Mouse (Mus musculus) layer of hippocampus, postnatal 36 days (tissue): ENCODE data around the gene Adh6b. TPM values are rescaled to one million over a fixed set of nuclear protein-coding genes. Genes with fewer than 3 reads are reported as not detected.

Experiments
- DNase-seq, 2 experiments: peaks; one replicate each; pipeline ENCODE4 v3.0.0; 2022
- total RNA-seq, 2 experiments: library from RNA; stranded (reverse); gene quantifications; 2 replicates each; pipeline ENCODE4 v1.2.3; 2021

Adh6b gene
- total RNA-seq = not detected

GRCm38 (mm10) chr3:138341471-138341870 is at the start of gene Adh6b:
Gene Adh6b (plus strand): TSS chr3:138341775.
- DNase-seq = no peak

DNA sequence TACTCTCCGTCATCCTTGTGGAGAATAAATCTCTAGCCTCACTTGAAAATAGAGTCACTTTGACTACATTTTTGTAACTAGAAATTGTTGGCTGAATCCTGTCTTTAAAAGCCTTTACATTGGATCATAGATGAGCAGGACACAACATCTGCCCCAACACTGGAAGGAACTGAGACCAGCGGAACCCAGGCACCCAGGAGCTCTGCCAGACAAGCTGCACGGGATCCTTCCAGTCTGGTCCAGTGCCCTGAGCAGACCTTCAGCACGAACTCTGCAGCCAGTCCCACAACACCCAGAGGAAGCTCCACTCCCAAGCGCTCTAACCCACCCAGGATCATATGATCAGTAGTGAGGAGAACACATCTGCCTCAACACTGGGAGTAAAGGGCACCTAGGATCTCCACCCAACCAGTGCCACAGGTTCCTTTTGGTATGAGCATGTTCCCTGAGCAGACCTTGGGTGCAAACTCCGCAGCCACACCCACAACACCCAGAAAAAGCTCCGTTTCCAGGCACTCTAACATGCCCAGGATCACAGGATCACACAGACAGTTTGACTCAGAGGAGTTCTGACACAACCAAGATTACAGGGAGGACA is 48.2 kb upstream of the Adh6b start:
- DNase-seq = no peak

GRCm38 (mm10) chr3:138300130-138300529 is 41.4 kb upstream of the Adh6b start:
- DNase-seq = no peak

GRCm38 (mm10) chr3:138302676-138303075 is 38.9 kb upstream of the Adh6b start:
- DNase-seq = no peak

DNA sequence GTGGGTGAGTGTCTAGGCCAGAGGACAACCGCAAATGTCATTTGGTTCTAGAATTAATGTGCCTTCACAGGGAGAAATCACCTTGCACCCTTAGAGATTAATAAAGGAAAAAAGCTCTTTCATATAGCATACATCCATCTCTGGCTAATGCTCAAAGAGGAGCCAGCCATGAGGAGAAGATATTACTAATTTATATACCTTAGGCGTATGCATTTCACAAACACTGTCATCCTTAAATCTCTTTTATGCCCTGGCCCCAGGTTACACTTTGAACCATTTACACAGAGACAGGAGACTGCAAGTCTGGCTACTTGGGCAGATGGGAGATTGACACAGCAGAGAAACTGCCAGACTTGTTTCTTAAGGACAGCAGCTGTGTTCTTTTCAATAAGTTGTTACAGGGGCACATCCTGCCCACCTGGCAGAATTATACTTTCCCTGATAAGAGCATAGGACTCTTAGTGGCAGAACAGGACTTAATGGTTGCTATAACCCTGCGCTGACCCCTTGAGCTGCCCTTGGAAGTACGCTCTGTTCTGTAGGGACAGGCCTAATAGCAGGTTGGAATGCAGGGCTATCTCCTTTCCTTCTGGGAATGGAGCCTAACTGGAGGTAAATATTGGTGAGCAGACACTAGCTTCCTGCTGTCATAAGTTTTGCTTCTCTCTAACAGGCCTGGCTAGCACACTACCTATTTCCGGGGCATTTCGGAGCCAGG is 37.6 kb upstream of the Adh6b start:
- no peak for DNase-seq

DNA sequence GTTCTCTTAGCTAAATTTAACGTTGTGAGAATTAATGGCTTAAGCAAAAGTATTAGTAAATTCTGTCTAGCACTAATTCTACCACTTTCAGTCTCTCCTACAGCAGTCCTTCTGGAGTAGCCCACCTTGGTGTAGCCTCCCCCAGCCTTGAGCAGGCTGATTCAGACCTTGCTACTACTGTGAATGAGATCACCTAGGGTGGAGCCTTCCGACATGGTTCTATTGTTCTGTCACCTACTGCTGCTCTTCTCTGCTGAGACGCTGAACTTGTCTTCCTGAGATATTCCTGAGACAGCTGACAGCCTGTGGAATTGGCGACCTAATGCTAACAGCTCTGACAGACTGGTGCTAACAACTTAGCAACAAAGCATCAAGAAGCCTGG is 37.1 kb upstream of the Adh6b start:
- no peak for DNase-seq

DNA sequence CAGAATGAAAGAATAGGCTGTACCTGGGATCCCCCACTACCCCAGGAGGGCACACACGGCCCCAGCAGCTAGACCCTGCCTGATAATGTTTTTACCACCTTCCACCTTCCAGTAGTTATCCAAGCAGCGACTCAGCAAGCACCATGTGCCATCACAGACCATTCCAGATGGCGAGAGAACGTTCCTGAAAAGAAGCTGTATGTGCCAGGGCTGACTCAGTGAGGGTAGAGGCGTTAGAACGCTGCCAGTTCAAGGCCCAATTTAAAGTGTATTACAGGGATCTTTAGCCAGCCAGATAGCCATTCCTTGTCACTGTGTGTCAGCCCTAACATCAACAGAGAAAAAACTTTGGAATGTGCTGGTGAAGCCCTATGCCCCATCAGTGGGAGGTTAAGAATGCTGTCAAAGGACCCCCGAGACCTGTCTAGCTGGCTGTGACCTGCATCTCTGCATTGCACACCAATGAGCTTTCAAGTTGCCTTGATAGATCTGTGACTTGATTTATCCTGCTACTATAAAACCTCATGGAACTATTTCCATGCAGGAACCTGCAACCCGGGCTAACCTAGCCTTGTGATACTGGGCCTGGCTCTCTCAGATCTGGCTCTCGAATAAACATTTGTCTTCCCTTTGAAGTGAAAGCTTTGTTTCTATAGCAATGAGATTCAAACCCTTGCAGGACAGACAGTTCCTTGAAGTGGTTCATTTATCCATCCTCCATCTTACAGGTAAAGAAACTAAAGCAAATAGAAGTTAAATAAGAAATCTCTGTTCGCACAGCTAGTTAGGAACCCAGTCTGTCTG is 35.9 kb upstream of the Adh6b start:
- peak in 1 of 2 experiments; percentile 18 for DNase-seq

DNA sequence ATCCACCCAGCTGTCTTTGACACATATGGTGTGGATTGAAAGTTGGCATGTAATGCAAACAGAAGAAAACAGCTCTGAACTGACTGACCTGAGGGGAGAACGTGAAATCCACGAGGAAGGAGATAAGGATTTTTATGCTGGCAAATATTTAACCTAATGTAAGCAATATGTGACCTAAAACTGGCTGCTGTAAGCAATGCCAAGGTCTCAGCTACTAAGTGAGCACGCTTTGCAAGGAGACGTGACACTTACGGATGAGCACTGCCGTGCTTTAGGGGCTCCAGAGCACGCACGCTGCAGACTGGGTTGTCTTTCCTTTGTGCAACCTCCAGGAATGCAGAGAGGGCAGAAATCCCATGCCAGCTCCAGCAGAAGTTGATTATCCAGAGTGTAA is 35.3 kb upstream of the Adh6b start:
- no peak for DNase-seq

DNA sequence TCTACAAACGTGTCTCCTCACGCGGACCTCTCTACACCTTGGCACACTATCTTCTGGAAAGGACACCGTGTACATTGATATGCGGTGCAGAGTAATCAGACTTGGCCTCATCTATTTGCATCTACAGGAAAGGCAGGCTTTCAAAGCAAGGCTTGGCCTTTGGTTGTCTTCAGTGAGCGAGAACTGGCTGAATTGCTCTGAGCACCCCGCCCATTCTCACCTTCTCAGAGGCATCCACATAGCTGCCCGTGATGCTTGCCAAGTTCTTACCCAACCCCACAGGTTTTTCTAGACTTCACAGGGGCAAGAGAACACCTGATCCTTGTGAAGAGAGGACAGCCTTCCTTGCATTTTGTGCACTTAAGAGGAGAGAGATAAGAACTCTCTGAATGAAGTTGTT is 31.7 kb upstream of the Adh6b start:
- no peak for DNase-seq

- no peak for DNase-seq
These were observed 30.6 kb upstream of the Adh6b start for GRCm38 (mm10) chr3:138311015-138311414.

DNA sequence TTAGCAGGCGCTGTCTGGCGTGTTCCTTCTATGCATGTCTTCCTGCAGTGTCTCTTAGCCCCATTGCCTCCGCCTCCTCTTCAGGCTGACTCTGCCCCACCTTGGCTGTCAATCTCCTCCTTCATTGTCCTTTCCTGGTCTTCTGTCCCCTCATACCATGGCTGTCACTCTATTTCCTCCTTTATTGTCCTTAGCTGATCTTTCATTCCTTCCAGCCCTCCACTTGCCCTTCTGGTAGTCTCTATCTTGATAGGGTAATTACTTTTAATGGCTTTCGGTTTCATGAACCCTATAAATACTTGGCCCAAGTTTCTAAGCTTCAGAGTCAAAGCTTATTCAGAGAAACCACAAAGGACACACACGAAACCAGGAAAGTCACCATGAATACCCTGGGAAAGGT is 28.6 kb upstream of the Adh6b start, which contains the start of gene Adh6a:
Adh6a (plus strand) TSS at position 322 of the 400 bp plus-strand sequence.
- no peak for DNase-seq

DNA sequence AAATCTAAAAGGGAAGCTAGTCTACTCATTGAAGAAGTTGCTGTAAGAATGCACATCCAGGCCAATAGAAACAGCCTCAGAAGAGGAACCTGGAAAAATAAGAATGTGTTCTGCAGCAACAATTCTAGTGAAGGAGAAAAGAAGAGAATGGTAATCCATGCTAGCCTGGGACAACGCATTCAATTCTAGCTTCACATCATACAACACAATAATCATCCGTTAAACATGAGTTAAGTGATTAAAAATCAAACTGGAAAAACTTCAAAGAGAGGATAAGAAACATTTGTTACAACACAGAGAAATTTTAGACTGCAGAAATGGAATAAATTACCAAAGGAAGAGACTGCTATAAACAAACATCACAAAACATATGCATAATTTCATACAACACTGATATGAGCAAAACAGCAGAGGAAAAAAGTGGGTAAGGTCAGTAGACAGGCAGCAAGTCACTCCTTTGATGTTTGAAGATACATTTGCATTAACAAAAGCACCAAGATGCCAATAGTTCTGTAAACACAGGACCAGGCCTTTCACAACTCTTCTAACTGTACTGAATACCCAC is 24.6 kb upstream of the Adh6b start:
- no peak for DNase-seq

DNA sequence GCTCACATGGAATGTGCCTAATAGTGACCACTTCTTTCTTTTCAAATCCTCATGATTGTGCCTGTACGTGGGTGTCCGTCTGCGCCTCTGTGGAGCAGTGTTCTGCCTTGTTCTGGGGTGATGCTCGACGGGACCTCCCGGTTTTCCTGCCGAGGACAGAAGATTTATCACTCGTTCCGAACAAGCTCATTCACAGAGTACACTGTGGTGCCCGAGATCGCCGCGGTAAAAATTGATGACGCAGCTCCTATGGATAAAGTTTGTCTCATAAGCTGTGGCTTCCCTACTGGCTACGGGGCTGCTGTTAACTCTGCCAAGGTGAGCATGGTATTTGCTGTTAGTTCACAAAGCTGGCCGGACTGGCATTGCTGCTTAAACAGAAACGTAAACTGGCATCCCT is 16.6 kb upstream of the Adh6b start:
- no peak for DNase-seq

DNA sequence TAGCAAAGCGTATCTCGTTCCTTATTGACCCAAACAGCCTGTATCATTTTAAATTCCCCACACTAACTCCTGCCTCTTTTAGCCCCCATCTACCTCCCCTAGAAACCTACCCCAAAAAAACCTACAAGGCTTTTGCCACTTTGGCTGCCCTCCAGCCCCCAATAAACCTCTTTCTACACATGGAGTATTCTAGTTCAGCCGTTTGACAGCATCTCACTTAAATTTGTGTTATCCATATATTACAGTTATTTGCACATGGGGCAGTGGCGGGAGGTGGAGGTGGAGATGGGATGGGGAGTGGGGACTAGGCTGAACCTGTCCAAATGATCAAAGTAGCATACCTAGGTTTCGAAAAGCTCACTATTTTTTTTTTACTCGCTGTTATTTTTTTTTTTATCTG is 16.1 kb upstream of the Adh6b start:
- DNase-seq = no peak

- no peak for DNase-seq
These were observed 7.7 kb upstream of the Adh6b start for GRCm38 (mm10) chr3:138333910-138334309.

DNA sequence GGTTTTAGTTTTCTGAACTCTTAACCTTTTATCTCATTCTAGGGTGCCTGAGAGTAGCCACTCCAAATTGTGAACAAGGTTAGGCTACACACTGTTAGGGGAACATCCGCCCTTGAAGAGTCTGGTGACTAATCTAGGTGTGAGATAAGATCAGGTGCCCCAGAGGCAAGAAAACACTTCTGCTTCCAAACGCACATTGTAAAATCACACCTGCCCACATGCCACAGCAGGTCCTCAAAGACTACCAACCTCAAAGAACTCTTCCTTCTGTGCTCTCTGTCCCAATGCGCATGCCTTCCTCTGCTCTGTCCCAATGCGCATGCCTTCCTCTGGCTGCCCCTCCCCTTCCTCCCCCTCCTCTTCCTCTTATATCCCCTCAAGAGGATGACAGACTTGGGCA is 7.3 kb upstream of the Adh6b start:
- no peak for DNase-seq

DNA sequence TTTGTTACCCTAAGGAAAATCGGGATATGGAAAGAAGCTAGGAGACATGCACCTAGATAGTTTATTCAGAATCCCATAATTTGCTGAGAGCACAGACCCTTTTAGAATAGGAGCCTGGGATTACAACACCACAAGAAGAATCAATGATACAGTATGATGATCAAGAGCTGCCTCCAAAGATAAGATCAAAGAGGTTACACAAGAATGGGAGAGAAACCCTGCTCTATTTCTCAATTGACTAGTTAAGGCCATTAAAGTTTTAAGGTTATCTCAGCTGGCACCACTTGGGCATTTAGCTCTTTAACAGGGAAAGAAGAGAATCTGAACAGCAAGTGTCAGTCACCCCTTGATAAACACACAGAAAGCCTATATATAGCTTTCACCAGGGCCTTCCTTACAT is 6.0 kb upstream of the Adh6b start:
- DNase-seq = no peak

DNA sequence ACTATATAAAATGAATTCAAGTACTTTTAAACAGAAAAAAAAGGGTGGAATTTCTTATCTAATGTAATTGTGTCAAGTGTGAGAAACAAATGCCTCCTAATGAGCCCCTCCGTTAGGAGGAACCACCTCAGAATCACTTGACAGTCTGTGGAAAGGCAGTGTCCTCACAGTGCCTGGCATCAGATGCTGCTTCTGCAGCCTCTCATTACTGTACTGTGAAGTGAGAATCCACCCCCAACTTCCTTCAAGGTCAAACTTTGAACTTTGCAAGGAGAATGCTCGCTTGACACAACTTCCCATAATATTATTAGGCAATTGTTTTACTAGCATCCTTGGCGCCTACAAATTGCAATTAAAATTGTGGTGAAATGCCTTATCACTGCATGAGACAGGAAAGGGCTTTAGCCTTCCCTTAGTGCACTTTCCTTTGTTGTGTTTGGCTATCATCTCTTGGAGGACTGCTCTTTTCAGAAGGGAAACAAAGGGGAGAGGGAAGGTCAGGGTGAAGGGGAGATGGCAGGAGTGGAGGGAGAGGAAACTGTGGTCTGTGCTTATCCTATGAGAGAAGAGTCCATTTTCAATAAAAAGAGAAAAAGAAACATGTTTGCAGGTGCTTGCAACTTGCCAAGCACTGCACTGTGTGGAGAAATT is 5.3 kb upstream of the Adh6b start:
- no peak for DNase-seq

DNA sequence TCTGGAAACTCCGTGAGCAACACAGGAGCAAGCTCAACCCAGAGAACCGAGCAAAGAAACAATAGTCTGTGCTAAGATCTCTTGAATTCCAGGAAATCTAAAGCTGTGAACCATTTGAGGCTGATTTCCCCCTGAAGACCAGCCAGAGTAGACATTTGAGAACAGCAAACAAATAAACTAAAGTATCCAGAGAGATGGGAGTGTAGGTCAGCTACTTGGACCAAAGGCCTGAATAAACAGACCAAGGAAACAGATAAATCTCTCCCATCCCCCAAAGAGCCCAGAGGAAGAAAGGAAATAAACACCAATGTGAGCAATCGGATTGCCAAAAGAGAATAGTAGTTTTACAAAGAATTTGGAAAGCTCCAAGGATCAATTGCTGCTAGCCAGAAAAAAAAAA is 5.5 kb downstream of the Adh6b start:
- DNase-seq = no peak

DNA sequence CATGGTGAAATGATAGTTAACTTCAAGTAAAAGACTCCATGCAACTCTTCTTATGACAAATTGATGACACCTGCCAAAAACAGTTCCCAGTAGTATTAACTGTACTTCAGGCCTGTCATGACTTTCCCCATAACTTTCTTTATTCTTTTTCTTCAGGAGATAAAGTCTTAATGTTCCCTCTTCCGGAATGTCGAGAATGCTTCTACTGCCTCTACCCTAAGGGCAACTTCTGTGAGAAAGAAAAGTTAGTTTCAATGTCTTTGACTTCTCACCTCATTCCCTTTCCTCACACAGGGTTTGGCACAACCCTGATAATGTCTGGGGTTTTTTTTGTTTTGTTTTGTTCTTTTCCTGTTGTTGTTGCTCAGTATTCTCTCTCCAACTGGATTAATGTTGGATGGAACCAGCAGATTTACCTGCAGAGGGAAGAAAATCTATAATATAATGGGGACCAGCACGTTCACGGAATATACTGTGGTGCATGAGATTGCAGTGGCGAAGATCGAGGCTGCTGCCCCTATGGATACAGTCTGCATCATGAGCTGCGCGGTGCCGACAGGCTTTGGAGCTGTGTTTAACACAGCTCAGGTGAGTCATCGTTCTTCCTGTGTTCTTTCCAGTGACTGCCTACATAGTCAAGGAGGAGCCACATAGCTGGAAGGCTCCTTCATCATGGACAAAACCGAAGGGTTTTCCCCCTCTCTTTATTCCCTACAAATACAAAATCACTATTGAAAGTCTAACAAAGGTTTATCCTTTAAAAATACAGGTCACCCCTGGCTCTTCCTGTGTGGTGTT is 10.6 kb downstream of the Adh6b start:
- DNase-seq = no peak

GRCm38 (mm10) chr3:138358856-138359255 is 17.3 kb downstream of the Adh6b start:
- DNase-seq = no peak

- no peak for DNase-seq
These were observed 19.1 kb downstream of the Adh6b start for GRCm38 (mm10) chr3:138360721-138361120.
